Mouse (Mus musculus) intestine, postnatal 0 days (tissue): ENCODE measurements around the gene Dvl3. TPM values are rescaled to one million over a fixed set of nuclear protein-coding genes. Genes with fewer than 3 reads are reported as not detected.

Source experiments
- ATAC-seq: fragments of 200-750 bp; cut with Nextera tagmentation; 2 replicates; pipeline ENCODE4 v1.8.0; 2017; ENCODE audit warnings: mild to moderate bottlenecking, moderate TSS enrichment, moderate library complexity
- H3K27ac ChIP-seq: fragments of 300-500 bp; sonication (generic); 2 replicates; pipeline ENCODE4 v1.5.1; 2014; ENCODE audit warnings: mild to moderate bottlenecking, low read depth, low read length, moderate library complexity
- H3K27me3 ChIP-seq: fragments of 300-500 bp; sonication (generic); replicated peaks from 2 replicates; pipeline ENCODE4 v1.6.1; 2014; ENCODE audit warnings: low read length, mixed read lengths; ENCODE audit not compliant: control insufficient read depth, insufficient read depth
- H3K36me3 ChIP-seq: fragments of 300-500 bp; sonication (generic); 2 replicates; pipeline ENCODE4 v1.6.1; 2014; ENCODE audit warnings: mild to moderate bottlenecking, moderate library complexity; ENCODE audit not compliant: control insufficient read depth, insufficient read depth
- H3K4me1 ChIP-seq: fragments of 300-500 bp; sonication (generic); replicated peaks from 2 replicates; pipeline ENCODE4 v1.6.1; 2014; ENCODE audit warnings: antibody characterized with exemption, low read length, mixed read lengths; ENCODE audit not compliant: control insufficient read depth, insufficient read depth
- H3K4me2 ChIP-seq: fragments of 300-500 bp; sonication (generic); replicated peaks from 2 replicates; pipeline ENCODE4 v1.6.1; 2014; ENCODE audit warnings: low read depth, mild to moderate bottlenecking, moderate library complexity
- H3K4me3 ChIP-seq: fragments of 300-500 bp; sonication (generic); 2 replicates; pipeline ENCODE4 v1.5.1; 2014; ENCODE audit warnings: low read depth, low read length
- H3K9ac ChIP-seq: fragments of 300-500 bp; sonication (generic); 2 replicates; pipeline ENCODE4 v1.6.1; 2014; ENCODE audit warnings: mild to moderate bottlenecking, low read depth, low read length
- H3K9me3 ChIP-seq: fragments of 300-500 bp; sonication (generic); 2 replicates; pipeline ENCODE4 v1.6.1; 2016; ENCODE audit warnings: mixed run types; ENCODE audit not compliant: control insufficient read depth
- CTCF ChIP-seq: sonication (generic); IDR thresholded peaks from 2 replicates; pipeline ENCODE4 v1.5.1; 2016; ENCODE audit warnings: low read depth, mild to moderate bottlenecking, control low read depth, antibody characterized with exemption, moderate library complexity
- WGBS: fragments of 180-500 bp; shearing (Covaris S2); extraction: QIAGEN DNeasy Blood & Tissue Kit; methylation state at CpG from one replicate; pipeline ENCODE4 v1.1.7; 2014; 5-methylcytosine and 5-hydroxymethylcytosine counted together
- polyA plus RNA-seq: library from polyadenylated mRNA; unstranded; fragments of >200 nt; fragmentation: Nextera tagmentation; extraction: Ambion mirVana; gene quantifications from 2 replicates; pipeline ENCODE4 v1.2.1, GENCODE M21; 2015

Dvl3 gene
- 11.5 and 13.7 TPM in 2 replicates for polyA plus RNA-seq

DNA sequence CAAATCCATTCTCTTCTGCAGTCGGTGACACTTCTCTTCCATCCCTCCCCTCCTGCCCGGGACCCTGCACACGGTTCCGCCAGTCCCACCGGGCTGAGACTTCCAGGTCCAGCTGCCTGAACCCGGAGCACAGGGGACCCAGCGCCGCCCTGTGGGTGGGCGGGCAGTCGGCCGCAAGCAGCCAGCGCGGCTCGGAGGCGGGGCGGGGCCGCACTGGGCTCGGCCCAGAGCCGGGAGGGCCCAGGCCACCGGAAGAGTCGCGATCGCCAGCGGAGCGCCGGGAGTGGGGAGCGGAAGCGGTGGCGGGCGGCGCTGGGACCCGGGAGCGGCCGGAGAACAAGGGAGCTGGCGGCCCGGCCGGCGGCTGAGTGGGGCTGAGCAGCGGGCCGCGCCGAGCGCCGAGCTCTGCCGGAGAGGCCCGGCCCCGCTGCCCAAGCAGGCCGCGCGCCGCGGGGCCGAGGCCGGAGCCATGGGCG, at the start of gene Dvl3:
Dvl3 (plus strand) TSS at position 257 of the 476 bp plus-strand sequence.
- peak within 1 kb of the TSS; percentile 72 for H3K9ac ChIP-seq
- H3K4me1 ChIP-seq, result no peaks in the 10 kb centered on the region
- ATAC-seq, result peak; percentile 95
- no peaks in the 10 kb centered on the region for H3K27me3 ChIP-seq
- peak within 1 kb of the TSS; percentile 78 for H3K27ac ChIP-seq
- WGBS, result under 1% methylated on average over 54 of the region's 55 CpGs
- H3K4me3 ChIP-seq, result peak within 1 kb of the TSS; percentile 67
- H3K4me2 ChIP-seq, result peak within 1 kb of the TSS; percentile 82
- H3K9me3 ChIP-seq, result no peaks in the 10 kb centered on the region
- H3K36me3 ChIP-seq, result peaks cover 7% of the 10 kb centered on the region; the same call in 1 of the 2 replicates
- peak; percentile 72 for TF ChIP-seq CTCF

DNA sequence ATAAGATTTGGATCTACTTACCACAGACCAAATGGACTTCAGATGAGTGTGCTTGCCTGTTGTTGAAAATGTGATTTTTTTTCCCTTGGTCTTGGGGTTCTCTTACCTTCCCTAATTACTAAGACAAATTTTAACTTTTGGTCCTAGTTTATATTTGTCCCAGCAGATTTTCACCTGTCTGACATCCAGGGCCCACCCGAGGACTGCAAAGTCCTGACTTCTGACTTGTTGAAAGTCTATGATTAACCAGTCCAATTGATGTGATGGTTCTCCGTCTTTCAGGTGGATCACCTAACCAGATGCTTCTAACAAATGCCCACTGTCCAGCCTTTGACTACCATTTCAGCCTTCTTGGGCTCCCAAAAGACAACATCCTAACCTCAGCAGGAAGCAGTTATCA, 45.8 kb upstream of the Dvl3 start:
- no peak overlapping the region for H3K4me2 ChIP-seq
- WGBS, result 98% methylated on average over 2 of the region's 2 CpGs
- ATAC-seq, result no peak
- H3K27ac ChIP-seq, result no peak overlapping the region
- H3K9ac ChIP-seq, result no peak overlapping the region
- H3K27me3 ChIP-seq, result no peaks in the 10 kb centered on the region
- TF ChIP-seq CTCF, result no peak
- no peak overlapping the region for H3K4me3 ChIP-seq
- no peaks in the 10 kb centered on the region for H3K36me3 ChIP-seq
- no peaks in the 10 kb centered on the region for H3K4me1 ChIP-seq
- no peaks in the 10 kb centered on the region for H3K9me3 ChIP-seq

DNA sequence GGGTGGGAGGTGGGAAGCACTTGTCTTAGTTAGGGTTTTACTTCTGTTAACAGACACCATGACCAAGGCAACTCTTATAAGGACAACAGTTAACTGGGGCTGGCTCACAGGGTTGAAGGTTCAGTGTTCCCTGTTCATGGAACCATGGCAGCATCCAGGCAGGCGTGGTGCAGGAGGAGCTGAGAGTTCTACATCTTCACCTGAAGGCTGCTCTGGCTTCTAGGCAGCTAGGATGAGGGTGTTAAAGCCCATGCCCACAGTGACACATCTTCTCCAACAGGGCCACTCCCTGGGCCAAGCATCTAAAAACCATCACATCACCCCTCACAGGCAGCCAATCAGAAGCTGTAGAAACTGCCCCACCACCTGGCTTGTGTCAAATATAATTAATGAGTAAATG, 45.1 kb upstream of the Dvl3 start:
- Histone ChIP-seq H3K9ac (no peak overlapping the region), H3K4me1 (no peaks in the 10 kb centered on the region), H3K4me2 (no peak overlapping the region), H3K27me3 (no peaks in the 10 kb centered on the region), H3K4me3 (no peak overlapping the region), H3K36me3 (no peaks in the 10 kb centered on the region), H3K27ac (no peak overlapping the region), H3K9me3 (no peaks in the 10 kb centered on the region)
- 71% methylated on average over 1 of the region's 1 CpGs for WGBS
- no peak for TF ChIP-seq CTCF
- no peak for ATAC-seq

GRCm38 (mm10) chr16:20473748-20474147, 43.0 kb upstream of the Dvl3 start:
- Histone ChIP-seq H3K27ac (no peak overlapping the region), H3K27me3 (no peaks in the 10 kb centered on the region), H3K4me2 (no peak overlapping the region), H3K9me3 (no peaks in the 10 kb centered on the region), H3K9ac (no peak overlapping the region), H3K36me3 (no peaks in the 10 kb centered on the region), H3K4me3 (no peak overlapping the region), H3K4me1 (no peaks in the 10 kb centered on the region)
- no peak for TF ChIP-seq CTCF
- 92% methylated on average over 1 of the region's 1 CpGs for WGBS
- ATAC-seq, result no peak

GRCm38 (mm10) chr16:20474211-20474610, 42.6 kb upstream of the Dvl3 start:
- TF ChIP-seq CTCF, result no peak
- Histone ChIP-seq H3K9ac (no peak overlapping the region), H3K27ac (no peak overlapping the region), H3K4me3 (no peak overlapping the region), H3K4me1 (no peaks in the 10 kb centered on the region), H3K4me2 (no peak overlapping the region), H3K9me3 (no peaks in the 10 kb centered on the region), H3K36me3 (no peaks in the 10 kb centered on the region), H3K27me3 (no peaks in the 10 kb centered on the region)
- WGBS, result 64% methylated on average over 8 of the region's 8 CpGs
- ATAC-seq, result no peak

- Histone ChIP-seq H3K4me3 (no peak overlapping the region), H3K27ac (no peak overlapping the region), H3K4me2 (no peak overlapping the region), H3K27me3 (no peaks in the 10 kb centered on the region), H3K9me3 (no peaks in the 10 kb centered on the region), H3K36me3 (no peaks in the 10 kb centered on the region), H3K9ac (no peak overlapping the region), H3K4me1 (no peaks in the 10 kb centered on the region)
- no peak for ATAC-seq
- WGBS, result 82% methylated on average over 6 of the region's 6 CpGs
- no peak for TF ChIP-seq CTCF
Observed at GRCm38 (mm10) chr16:20474786-20475185, 42.0 kb upstream of the Dvl3 start.

DNA sequence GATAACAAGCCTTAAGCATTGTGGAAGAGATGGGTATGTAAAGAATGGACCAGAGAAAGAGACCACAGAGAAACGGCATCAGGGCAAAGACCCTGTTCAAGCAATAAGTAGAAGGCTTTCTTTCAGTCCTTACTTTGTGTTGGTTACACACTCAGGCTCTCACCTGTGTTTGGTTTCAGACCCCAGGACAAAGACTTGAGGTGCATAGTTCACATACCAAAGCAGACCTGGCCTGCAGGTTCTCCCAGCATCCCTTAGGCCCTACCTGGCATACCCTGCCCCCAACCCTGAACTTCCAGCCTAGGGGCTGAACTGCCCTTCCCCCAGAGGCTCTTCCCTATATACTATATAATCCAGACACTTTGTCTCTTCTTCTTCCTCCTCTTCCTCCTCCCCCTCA, 41.4 kb upstream of the Dvl3 start:
- Histone ChIP-seq H3K36me3 (no peaks in the 10 kb centered on the region), H3K4me1 (no peaks in the 10 kb centered on the region), H3K4me3 (no peak overlapping the region), H3K4me2 (no peak overlapping the region), H3K9ac (no peak overlapping the region), H3K27ac (no peak overlapping the region), H3K9me3 (no peaks in the 10 kb centered on the region), H3K27me3 (no peaks in the 10 kb centered on the region)
- TF ChIP-seq CTCF, result no peak
- WGBS, result 79% methylated on average over 1 of the region's 1 CpGs
- no peak for ATAC-seq
